Mouse (Mus musculus) cerebellum, adult (tissue): ENCODE measurements at regions not wholly inside any gene's neighbourhood (a gene's known extent, or its start where the extent isn't known, plus 50 kb on each side); places are given as distances from the start of the nearest gene placed in this dataset.
A peak's percentile ranks its signal among the peaks of the same experiment; 100 is the strongest.

Source experiments
- ATAC-seq: cut with Nextera tagmentation; 2 replicates; pipeline ENCODE4 v1.9.2; 2017; ENCODE audit warnings: mild to moderate bottlenecking, moderate library complexity, mixed read lengths; ENCODE audit not compliant: insufficient number of reproducible peaks, low FRiP score, low TSS enrichment

- no peak for ATAC-seq
These were observed 49.9 kb upstream of the Fzd10 start for GRCm38 (mm10) chr5:128550736-128551135.

GRCm38 (mm10) chr5:128549811-128550210 is 50.8 kb upstream of the Fzd10 start:
- ATAC-seq, result no peak

- ATAC-seq, result no peak
These were observed 58.6 kb upstream of the Fzd10 start for GRCm38 (mm10) chr5:128542049-128542448.

- ATAC-seq, result no peak
These were observed 62.0 kb upstream of the Fzd10 start for GRCm38 (mm10) chr5:128538646-128539045.

- ATAC-seq, result no peak
These were observed 63.4 kb upstream of the Fzd10 start for GRCm38 (mm10) chr5:128537218-128537617.

- no peak for ATAC-seq
These were observed 64.3 kb upstream of the Fzd10 start for GRCm38 (mm10) chr5:128536393-128536792.

- no peak for ATAC-seq
These were observed 73.4 kb upstream of the Fzd10 start for GRCm38 (mm10) chr5:128527241-128527640.

GRCm38 (mm10) chr5:128526432-128526831 is 74.2 kb upstream of the Fzd10 start:
- no peak for ATAC-seq

GRCm38 (mm10) chr5:128524377-128525280 is 76.0 kb upstream of the Fzd10 start:
- no peak for ATAC-seq

GRCm38 (mm10) chr5:128522667-128523066 is 78.0 kb upstream of the Fzd10 start:
- ATAC-seq, result no peak

GRCm38 (mm10) chr5:128517336-128517735 is 83.3 kb upstream of the Fzd10 start:
- ATAC-seq, result no peak

GRCm38 (mm10) chr5:128515343-128515742 is 82.5 kb upstream of the Tmem132d start:
- no peak for ATAC-seq

GRCm38 (mm10) chr5:128513261-128513660 is 80.4 kb upstream of the Tmem132d start:
- ATAC-seq, result no peak

GRCm38 (mm10) chr5:128512606-128513005 is 79.7 kb upstream of the Tmem132d start:
- ATAC-seq, result no peak

- peak; percentile 6; the same call in 1 of the 2 replicates for ATAC-seq
These were observed 71.6 kb upstream of the Tmem132d start for GRCm38 (mm10) chr5:128504502-128504901.

GRCm38 (mm10) chr5:128499488-128499887 is 66.6 kb upstream of the Tmem132d start:
- no peak for ATAC-seq

GRCm38 (mm10) chr5:128499033-128499432 is 66.2 kb upstream of the Tmem132d start:
- ATAC-seq, result no peak

GRCm38 (mm10) chr5:128492541-128492940 is 59.7 kb upstream of the Tmem132d start:
- no peak for ATAC-seq

- ATAC-seq, result no peak
These were observed 58.3 kb upstream of the Tmem132d start for GRCm38 (mm10) chr5:128491155-128491554.

GRCm38 (mm10) chr5:128488872-128489580 is 56.1 kb upstream of the Tmem132d start:
- ATAC-seq, result no peak

GRCm38 (mm10) chr5:128487371-128487770 is 54.5 kb upstream of the Tmem132d start:
- no peak for ATAC-seq
